Mouse (Mus musculus) spleen, adult 2 months (tissue): ENCODE data around the gene Fam240b. TPM values are rescaled to one million over a fixed set of nuclear protein-coding genes. Genes with fewer than 3 reads are reported as not detected.

ENCODE experiments used
- DNase-seq, 2 experiments: peaks; one replicate each; pipeline versions ENCODE4 v3.0.0 to v3.0.0-alpha.2; 2012 to 2021; ENCODE audit warnings: low spot score in 2 of 2, low read depth in 1 of 2
- H3K27ac ChIP-seq: fragments of 200-500 bp; 2 replicates; pipeline ENCODE4 v1.5.1; 2012; ENCODE audit warnings: low read length, inconsistent platforms; ENCODE audit not compliant: insufficient read depth
- H3K27me3 ChIP-seq: fragments of 200-500 bp; 2 replicates; pipeline ENCODE4 v1.6.1; 2012; ENCODE audit warnings: mild to moderate bottlenecking, moderate library complexity, low read length, inconsistent platforms; ENCODE audit not compliant: control insufficient read depth, insufficient read depth
- H3K36me3 ChIP-seq: fragments of 200-500 bp; 2 replicates; pipeline ENCODE4 v1.6.1; 2012; ENCODE audit warnings: mild to moderate bottlenecking, low read length, inconsistent platforms; ENCODE audit not compliant: control insufficient read depth, insufficient read depth
- H3K4me1 ChIP-seq: fragments of 200-500 bp; 2 replicates; pipeline ENCODE4 v1.6.1; 2011; ENCODE audit warnings: inconsistent platforms; ENCODE audit not compliant: control insufficient read depth, insufficient read depth, insufficient read length
- H3K4me3 ChIP-seq: fragments of 200-500 bp; 2 replicates; pipeline ENCODE4 v1.5.1; 2011; ENCODE audit warnings: mild to moderate bottlenecking, inconsistent platforms; ENCODE audit not compliant: insufficient read depth, insufficient read length; ENCODE audit errors: extremely low read depth
- CTCF ChIP-seq: fragments of 200-500 bp; IDR thresholded peaks from 2 replicates; pipeline ENCODE4 v1.5.1; 2011; ENCODE audit warnings: mild to moderate bottlenecking, inconsistent platforms; ENCODE audit not compliant: insufficient read depth, insufficient read length, insufficient replicate concordance; ENCODE audit errors: extremely low read depth
- POLR2A ChIP-seq: fragments of 200-500 bp; IDR thresholded peaks from 2 replicates; pipeline ENCODE4 v1.6.1; 2011; ENCODE audit warnings: low read depth, low read length, inconsistent platforms
- WGBS: fragments of 180-500 bp; shearing (Covaris S2); methylation state at CpG from one replicate; pipeline ENCODE4 v1.1.7; 2018; 5-methylcytosine and 5-hydroxymethylcytosine counted together
- polyA plus RNA-seq: library from polyadenylated mRNA; depleted of rRNA; stranded (reverse); fragments of >200 nt; gene quantifications from 2 replicates; pipeline ENCODE4 v1.2.3, GENCODE M21; 2012; rRNA removed

Gene Fam240b
- polyA plus RNA-seq, result not detected in 2 replicates

DNA sequence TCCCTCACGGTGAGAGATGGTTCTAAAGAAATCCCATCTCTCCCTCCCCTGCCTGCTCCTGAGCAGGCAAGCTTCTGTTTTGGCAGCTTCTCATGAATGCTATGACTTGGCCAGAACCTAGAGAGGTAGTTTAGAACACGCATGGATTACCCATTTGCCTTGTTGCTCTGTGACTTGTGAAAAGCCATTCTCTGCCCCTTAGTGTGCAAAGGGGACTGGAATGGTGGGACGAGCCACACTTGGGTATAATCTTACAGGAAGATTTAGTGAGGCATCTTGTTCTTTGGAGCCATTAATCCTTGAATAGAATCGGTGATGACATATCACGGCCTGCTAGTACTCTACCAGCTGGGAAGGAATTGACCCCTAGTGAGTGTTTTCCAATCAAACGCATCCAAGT lies at the start of gene Fam240b:
Gene Fam240b, minus strand, starts transcription at position 101 of the 400 bp plus-strand sequence.
- 88% methylated on average over 6 of the region's 6 CpGs for WGBS
- no peak for DNase-seq

GRCm38 (mm10) chr13:64530139-64530538 lies 32.5 kb upstream of the Fam240b start:
- no peaks in the 10 kb centered on the region for H3K27me3 ChIP-seq
- no peak overlapping the region for H3K27ac ChIP-seq
- 85% methylated on average over 5 of the region's 5 CpGs for WGBS
- no peaks in the 10 kb centered on the region for H3K4me1 ChIP-seq
- TF ChIP-seq CTCF, result no peak
- no peak for TF ChIP-seq POLR2A
- no peaks in the 10 kb centered on the region for H3K36me3 ChIP-seq
- no peak overlapping the region for H3K4me3 ChIP-seq
- DNase-seq, result no peak

More for the DNA sequence above, at the start of gene Fam240b:
- Histone ChIP-seq H3K27me3 (no peaks in the 10 kb centered on the region), H3K4me3 (no peak within 1 kb of the TSS), H3K27ac (no peak within 1 kb of the TSS), H3K4me1 (no peaks in the 10 kb centered on the region), H3K36me3 (no peaks in the 10 kb centered on the region)
- TF ChIP-seq POLR2A (no peak), CTCF (no peak)

DNA sequence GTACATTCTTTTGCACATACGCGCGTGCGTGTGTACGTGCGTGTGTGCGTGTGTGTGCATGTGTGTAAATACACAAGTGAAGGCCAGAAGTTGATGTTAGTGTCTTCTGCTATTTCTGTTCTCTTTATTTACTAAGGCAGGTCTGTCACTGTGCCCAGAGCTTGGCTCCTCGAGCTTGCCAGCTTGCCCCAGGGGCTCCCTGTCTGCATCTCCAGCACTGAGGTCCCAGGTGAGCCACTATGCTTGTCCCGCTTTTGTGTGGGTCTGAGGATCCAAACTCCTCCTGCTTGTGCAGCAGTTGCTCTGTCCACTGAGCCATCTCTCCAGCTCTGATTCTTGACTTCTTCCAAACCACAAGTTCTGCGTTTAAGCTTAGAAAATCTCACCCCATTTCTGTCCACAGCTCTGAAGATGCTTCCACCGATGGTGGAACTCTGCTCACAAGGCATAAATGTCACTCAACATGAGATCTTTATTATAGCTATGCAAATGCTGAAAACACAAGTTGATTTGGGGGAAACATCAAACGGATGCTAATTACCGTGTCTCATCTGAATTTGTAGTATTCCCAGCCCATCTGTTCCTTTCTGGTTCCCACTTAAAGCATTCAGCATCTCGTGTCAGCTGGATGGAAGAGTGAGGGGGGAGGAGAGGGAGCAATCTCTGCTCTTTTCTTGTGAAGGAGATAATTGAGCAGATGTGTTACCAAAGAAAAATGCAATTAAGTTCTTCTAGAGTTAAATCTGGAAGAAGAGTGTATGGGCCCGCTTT lies 29.1 kb upstream of the Fam240b start:
- DNase-seq, result no peak
- WGBS, result 85% methylated on average over 15 of the region's 15 CpGs
- Histone ChIP-seq H3K27ac (no peak overlapping the region), H3K4me3 (no peak overlapping the region), H3K4me1 (no peaks in the 10 kb centered on the region), H3K36me3 (no peaks in the 10 kb centered on the region), H3K27me3 (no peaks in the 10 kb centered on the region)
- TF ChIP-seq POLR2A (no peak), CTCF (no peak)

- Histone ChIP-seq H3K27me3 (no peaks in the 10 kb centered on the region), H3K27ac (no peak overlapping the region), H3K4me1 (no peaks in the 10 kb centered on the region), H3K4me3 (no peak overlapping the region), H3K36me3 (no peaks in the 10 kb centered on the region)
- 87% methylated on average over 2 of the region's 2 CpGs for WGBS
- TF ChIP-seq POLR2A, result no peak
- TF ChIP-seq CTCF, result no peak
- DNase-seq, result no peak
These were observed 16.7 kb upstream of the Fam240b start for GRCm38 (mm10) chr13:64514247-64514646.

GRCm38 (mm10) chr13:64511616-64512015 lies 14.0 kb upstream of the Fam240b start:
- Histone ChIP-seq H3K27me3 (no peaks in the 10 kb centered on the region), H3K4me3 (no peak overlapping the region), H3K27ac (no peak overlapping the region), H3K36me3 (no peaks in the 10 kb centered on the region), H3K4me1 (no peaks in the 10 kb centered on the region)
- no peak for DNase-seq
- TF ChIP-seq CTCF, result no peak
- TF ChIP-seq POLR2A, result no peak

- no peak for DNase-seq
- Histone ChIP-seq H3K4me1 (no peaks in the 10 kb centered on the region), H3K27me3 (no peaks in the 10 kb centered on the region), H3K4me3 (no peak overlapping the region), H3K27ac (no peak overlapping the region), H3K36me3 (no peaks in the 10 kb centered on the region)
- TF ChIP-seq CTCF (no peak), POLR2A (no peak)
These were observed 9.8 kb upstream of the Fam240b start for GRCm38 (mm10) chr13:64507361-64507760.

DNA sequence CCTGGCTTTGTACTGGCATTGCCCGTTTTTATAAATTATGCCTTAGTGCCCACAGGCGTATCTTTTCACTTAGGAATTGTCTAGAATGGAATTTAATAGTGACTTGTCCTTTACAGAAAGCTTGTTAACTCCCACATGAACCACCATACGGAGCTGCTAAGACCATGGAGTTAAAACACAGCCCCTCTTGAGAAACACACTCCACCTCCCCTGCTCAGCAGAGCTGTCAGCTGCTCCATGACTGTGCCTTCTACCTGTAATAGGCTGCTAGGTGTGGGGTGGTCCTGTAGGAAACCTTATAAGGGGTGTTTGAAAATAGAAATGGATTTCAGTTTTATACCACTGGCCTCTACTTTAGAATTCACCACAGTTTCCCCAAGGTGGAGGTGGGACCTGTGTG lies 5.2 kb upstream of the Fam240b start:
- no peak overlapping the region for H3K27ac ChIP-seq
- no peak for DNase-seq
- 83% methylated on average over 3 of the region's 3 CpGs for WGBS
- no peak for TF ChIP-seq POLR2A
- TF ChIP-seq CTCF, result no peak
- no peaks in the 10 kb centered on the region for H3K27me3 ChIP-seq
- no peak overlapping the region for H3K4me3 ChIP-seq
- H3K36me3 ChIP-seq, result no peaks in the 10 kb centered on the region
- H3K4me1 ChIP-seq, result no peaks in the 10 kb centered on the region

- no peak for DNase-seq
- 83% methylated on average over 5 of the region's 5 CpGs for WGBS
- no peak overlapping the region for H3K27ac ChIP-seq
- TF ChIP-seq POLR2A, result no peak
- no peak for TF ChIP-seq CTCF
- H3K4me1 ChIP-seq, result no peaks in the 10 kb centered on the region
- no peaks in the 10 kb centered on the region for H3K27me3 ChIP-seq
- no peak overlapping the region for H3K4me3 ChIP-seq
- H3K36me3 ChIP-seq, result no peaks in the 10 kb centered on the region
These were observed 4.0 kb downstream of the Fam240b start for GRCm38 (mm10) chr13:64493586-64493985.
